Mouse (Mus musculus): ENCODE data around the gene Gm8926.
"Not testable (repeated sequence)": the region's sequence is repeated elsewhere in the genome, so short reads cannot be mapped to it uniquely, and the experiment has no call there.

Gm8926 gene

DNA sequence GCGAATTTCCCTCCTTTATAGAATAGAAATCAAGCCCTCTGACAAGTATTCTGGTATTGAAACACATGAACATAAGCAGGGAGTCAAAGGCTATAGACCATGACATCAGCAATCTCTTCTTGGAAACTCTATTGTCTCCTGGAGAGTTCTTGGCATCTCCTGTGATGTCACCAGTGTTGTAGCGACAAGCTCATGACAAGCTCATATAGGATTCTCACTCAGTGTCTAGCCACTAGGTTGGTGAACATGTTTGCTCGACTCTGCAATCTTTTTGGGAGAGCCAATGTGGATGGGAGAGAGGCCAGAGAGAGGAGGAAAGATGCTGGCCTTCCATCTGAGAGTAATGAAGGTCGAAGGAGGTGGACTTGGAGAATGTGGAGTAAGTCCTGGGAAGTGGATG, at the start of gene Gm8926:
Gm8926 (plus strand) TSS at position 301 of the 400 bp plus-strand sequence.
- DNase-seq, result not testable (repeated sequence)
